In the genomic region with DNA sequence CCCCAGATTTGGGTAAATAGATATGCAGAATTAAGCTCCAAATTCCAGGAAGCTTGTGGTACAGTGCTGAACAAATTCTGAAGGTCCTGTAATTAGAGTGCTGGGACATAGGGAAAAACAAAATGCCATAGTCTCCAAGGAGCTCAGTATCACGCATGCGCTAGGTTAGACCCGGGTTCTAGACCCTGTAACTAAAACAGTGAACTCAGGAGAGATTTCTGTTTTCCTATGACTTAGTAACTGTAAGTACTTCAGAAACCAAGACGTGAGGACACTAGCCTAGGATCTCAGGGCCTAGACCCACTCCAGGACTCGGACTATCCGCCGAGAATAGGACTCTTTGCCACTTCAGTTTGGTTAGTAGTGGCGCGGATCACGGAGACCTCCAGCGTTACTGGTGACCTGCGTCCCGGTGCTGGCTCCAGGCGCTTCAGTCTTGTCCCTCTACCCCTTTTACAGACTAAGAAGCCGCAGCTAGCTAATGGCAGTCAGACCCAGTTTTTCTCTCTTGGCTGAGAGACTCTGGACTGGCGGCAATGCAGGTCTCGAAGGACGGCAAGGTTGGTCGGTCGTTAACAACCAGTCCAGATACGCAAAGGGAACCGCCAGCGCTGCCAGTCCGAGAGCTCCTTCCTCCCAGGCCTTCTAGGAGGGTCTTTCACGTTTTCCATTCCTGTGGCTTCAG, we compare ENCODE assay signal across 9 mouse cellular contexts. TPM values are rescaled to one million over a fixed set of nuclear protein-coding genes. Genes with fewer than 3 reads are reported as not detected.
A peak's percentile ranks its signal among the peaks of the same experiment; 100 is the strongest.
DNase-seq lines count a peak whose midpoint lies in the region; ATAC-seq and TF ChIP-seq lines count a peak whose summit lies in the region.
"Had no signal": no experiment of that assay in that cellular context is flagged by ENCODE, and none has a peak within 500 bp of the region (broad histone marks: within the 10 kb centered on the region; RNA-seq: fewer than 3 reads in every experiment).

No protein-coding gene starts in this region.

- no peaks in the 10 kb centered on the region for H3K27me3 ChIP-seq in heart, embryonic 10.5 days (ENCODE audit: insufficient read depth, poor library complexity, severe bottlenecking)
- no peaks in the 10 kb centered on the region for H3K27me3 ChIP-seq in kidney, embryonic 15.5 days
- H3K27me3 ChIP-seq in stomach, embryonic 15.5 days (replicated peaks) = no peaks in the 10 kb centered on the region

- H3K4me2 ChIP-seq in kidney, embryonic 15.5 days = peak overlapping the region; percentile 74
- peak overlapping the region; percentile 53 for H3K4me2 ChIP-seq in stomach, embryonic 15.5 days

- H3K4me1 ChIP-seq in ES-E14 (ENCODE audit: control insufficient read depth in 2 of 2, insufficient read depth in 2 of 2, low read length in 2 of 2, poor library complexity in 1 of 2) = peaks cover 0 to 17% of the 10 kb centered on the region in 2 experiments; a peak in 3 of 4 replicates
- H3K4me1 ChIP-seq in heart, embryonic 10.5 days = peaks cover 54% of the 10 kb centered on the region
- peaks cover 52% of the 10 kb centered on the region for H3K4me1 ChIP-seq in kidney, embryonic 15.5 days
- H3K4me1 ChIP-seq in stomach, embryonic 15.5 days = peaks cover 48% of the 10 kb centered on the region

- H3K9me3 ChIP-seq in ES-E14 (ENCODE audit: control insufficient read depth, insufficient read depth, low read depth, low read length) = no peaks in the 10 kb centered on the region
- H3K9me3 ChIP-seq in heart, embryonic 10.5 days = no peaks in the 10 kb centered on the region
- H3K9me3 ChIP-seq in kidney, embryonic 15.5 days (replicated peaks) = no peaks in the 10 kb centered on the region
- no peaks in the 10 kb centered on the region for H3K9me3 ChIP-seq in stomach, embryonic 15.5 days

- no peak for ATAC-seq in frontal cortex, adult (ENCODE audit: low TSS enrichment)
- ATAC-seq in kidney, embryonic 15.5 days (replicated peaks; ENCODE audit: low FRiP score) = no peak
- ATAC-seq in stomach, embryonic 15.5 days (ENCODE audit: insufficient read depth, low FRiP score, low read depth) = no peak

- DNase-seq in frontal cortex, postnatal 36 days (ENCODE audit: low spot score in 2 of 2) = peak; percentile 32 to 51
- DNase-seq in ES-E14 (ENCODE audit: low read depth, low spot score) = no peak
- DNase-seq in cerebellum, postnatal 36 days = peak; percentile 41 to 54
- peak; percentile 86 for DNase-seq in heart, embryonic 10.5 days (ENCODE audit: low spot score)
- peak; percentile 25 for DNase-seq in mesoderm, embryonic 11.5 days (ENCODE audit: low read depth, low spot score)

- no peaks in the 10 kb centered on the region; the same call in 1 of the 2 replicates for H3K36me3 ChIP-seq in ES-E14 (ENCODE audit: control insufficient read depth, insufficient read depth, low read length, poor library complexity, severe bottlenecking)
- peaks cover 11% of the 10 kb centered on the region for H3K36me3 ChIP-seq in heart, embryonic 10.5 days
- H3K36me3 ChIP-seq in kidney, embryonic 15.5 days = peaks cover 14% of the 10 kb centered on the region
- H3K36me3 ChIP-seq in stomach, embryonic 15.5 days = no peaks in the 10 kb centered on the region

- peak overlapping the region; percentile 89 to 100 for H3K4me3 ChIP-seq in ES-E14 (ENCODE audit: insufficient read depth in 1 of 2, low read depth in 1 of 2, low read length in 2 of 2, poor library complexity in 1 of 2, severe bottlenecking in 1 of 2)
- peak overlapping the region; percentile 67 for H3K4me3 ChIP-seq in heart, embryonic 10.5 days
- peak overlapping the region; percentile 78 for H3K4me3 ChIP-seq in kidney, embryonic 15.5 days (replicated peaks)
- H3K4me3 ChIP-seq in stomach, embryonic 15.5 days (replicated peaks) = peak overlapping the region; percentile 76

- WGBS in heart, embryonic 10.5 days = 2% methylated on average over 25 of the region's 25 CpGs
- WGBS in kidney, embryonic 15.5 days = 2% methylated on average over 25 of the region's 25 CpGs
- under 1% methylated on average over 25 of the region's 25 CpGs for WGBS in stomach, embryonic 15.5 days

- in situ Hi-C loops in ES-E14 (cut with MboI; ENCODE audit: low sequenced_read_pairs in 2 of 2, unreplicated experiment in 2 of 2) = no loop called here

- H3K9ac ChIP-seq in ES-E14 (ENCODE audit: insufficient read depth, low read depth, low read length, poor library complexity, severe bottlenecking) = peak overlapping the region; percentile 89
- peak overlapping the region; percentile 87 for H3K9ac ChIP-seq in kidney, embryonic 15.5 days
- H3K9ac ChIP-seq in stomach, embryonic 15.5 days = peak overlapping the region; percentile 87

- H3K27ac ChIP-seq in ES-E14 (ENCODE audit: insufficient read depth, low read depth, low read length, poor library complexity, severe bottlenecking) = peak overlapping the region; percentile 74
- peak overlapping the region; percentile 92 for H3K27ac ChIP-seq in heart, embryonic 10.5 days
- peak overlapping the region; percentile 94 for H3K27ac ChIP-seq in kidney, embryonic 15.5 days
- H3K27ac ChIP-seq in stomach, embryonic 15.5 days = peak overlapping the region; percentile 93

TF ChIP-seq in ES-E14, 5 proteins besides CTCF, POLR2A, EP300 and RAD21:
- TF ChIP-seq ZC3H11A (IDR thresholded peaks at IDR 0.05; ENCODE audit: borderline replicate concordance, low read depth, low read length) = no peak
- TF ChIP-seq MAFK (IDR thresholded peaks at IDR 0.05; ENCODE audit: insufficient read depth, low read depth, low read length) = no peak; the same call in 1 of the 2 replicates
- TF ChIP-seq ZNF384 (IDR thresholded peaks at IDR 0.05; ENCODE audit: low read depth, low read length) = no peak
- no peak for TF ChIP-seq HCFC1 (IDR thresholded peaks at IDR 0.05; ENCODE audit: borderline replicate concordance, insufficient read depth, low read length)
- TF ChIP-seq CHD2 (IDR thresholded peaks at IDR 0.05; ENCODE audit: low read depth, low read length) = no peak

RNA-seq across cellular contexts. Expression of gene Mtmr4, which starts 1.0 kb away (rescaled TPM):
- total RNA-seq in ES-E14 (2012; rRNA removed) = 26.2 and 27.7 TPM in 2 replicates
- polyA plus RNA-seq in heart, embryonic 10.5 days (2016; fragmentation: Nextera tagmentation; extraction: Ambion mirVana) = 29.7 and 38.1 TPM in 2 replicates
- polyA plus RNA-seq in kidney, embryonic 15.5 days (2015; fragmentation: Nextera tagmentation; extraction: Ambion mirVana) = 38.5 and 39.4 TPM in 2 replicates
- polyA plus RNA-seq in stomach, embryonic 15.5 days (2015; fragmentation: Nextera tagmentation; extraction: Ambion mirVana) = 25.6 and 26.5 TPM in 2 replicates

RNA-seq across cellular contexts. Expression of gene Sept4, which starts 22.3 kb away (rescaled TPM):
- total RNA-seq in ES-E14 (2012; rRNA removed) = 6.1 and 6.6 TPM in 2 replicates
- polyA plus RNA-seq in heart, embryonic 10.5 days (2016; fragmentation: Nextera tagmentation; extraction: Ambion mirVana) = 11.2 and 14.3 TPM in 2 replicates
- 54.7 and 60.8 TPM in 2 replicates for polyA plus RNA-seq in kidney, embryonic 15.5 days (2015; fragmentation: Nextera tagmentation; extraction: Ambion mirVana)
- polyA plus RNA-seq in stomach, embryonic 15.5 days (2015; fragmentation: Nextera tagmentation; extraction: Ambion mirVana) = 22.2 and 23.7 TPM in 2 replicates

RNA-seq across cellular contexts. Expression of gene Gm11492, which starts 24.5 kb away (rescaled TPM):
- 0.27 and 0.32 TPM in 2 replicates for total RNA-seq in ES-E14 (2012; rRNA removed)
- not detected in 2 replicates for polyA plus RNA-seq in heart, embryonic 10.5 days (2016; fragmentation: Nextera tagmentation; extraction: Ambion mirVana)
- not detected in 2 replicates for polyA plus RNA-seq in kidney, embryonic 15.5 days (2015; fragmentation: Nextera tagmentation; extraction: Ambion mirVana)
- polyA plus RNA-seq in stomach, embryonic 15.5 days (2015; fragmentation: Nextera tagmentation; extraction: Ambion mirVana) = not detected in 2 replicates
- total RNA-seq: layer of hippocampus, postnatal 25 days had no signal

RNA-seq across cellular contexts. Expression of gene Hsf5, which starts 26.0 kb away (rescaled TPM):
- total RNA-seq in ES-E14 (2012; rRNA removed) = 0.32 and 0.40 TPM in 2 replicates
- polyA plus RNA-seq in heart, embryonic 10.5 days (2016; fragmentation: Nextera tagmentation; extraction: Ambion mirVana) = 0.15 and 0.21 TPM in 2 replicates
- polyA plus RNA-seq in kidney, embryonic 15.5 days (2015; fragmentation: Nextera tagmentation; extraction: Ambion mirVana) = 0.26 TPM in 2 replicates
- 0.26 and 0.31 TPM in 2 replicates for polyA plus RNA-seq in stomach, embryonic 15.5 days (2015; fragmentation: Nextera tagmentation; extraction: Ambion mirVana)
